Mouse (Mus musculus) right cerebral cortex, postnatal 36 days (tissue): ENCODE results near the gene Tmem189.
"Not testable (repeated sequence)": the region's sequence is repeated elsewhere in the genome, so short reads cannot be mapped to it uniquely, and the experiment has no call there.

Source experiments
- DNase-seq, 2 experiments: peaks; one replicate each; pipeline ENCODE4 v3.0.0; 2022; ENCODE audit warnings: low spot score in 2 of 2, mixed read lengths in 1 of 2

Gene Tmem189

DNA sequence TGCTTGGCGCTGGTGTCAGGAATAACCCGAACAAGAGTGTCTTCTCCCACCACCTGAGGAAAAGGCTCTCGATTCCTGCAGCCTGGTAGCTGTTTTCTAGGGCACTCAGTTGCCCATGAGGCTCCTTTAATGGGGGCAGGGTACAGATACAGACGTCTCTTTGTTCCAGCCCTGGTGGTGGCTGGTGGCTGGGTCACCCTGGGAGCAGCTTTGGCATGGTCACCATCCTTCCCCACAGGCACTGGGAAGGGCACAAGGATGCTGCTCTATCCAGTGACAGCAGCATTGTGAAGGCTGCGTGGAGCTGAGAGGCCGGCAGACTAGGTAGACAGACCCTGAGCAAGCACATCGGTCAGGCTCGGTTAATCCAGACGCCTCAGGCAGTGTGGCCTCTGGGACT, 38.0 kb downstream of the Tmem189 start:
- DNase-seq = no peak

DNA sequence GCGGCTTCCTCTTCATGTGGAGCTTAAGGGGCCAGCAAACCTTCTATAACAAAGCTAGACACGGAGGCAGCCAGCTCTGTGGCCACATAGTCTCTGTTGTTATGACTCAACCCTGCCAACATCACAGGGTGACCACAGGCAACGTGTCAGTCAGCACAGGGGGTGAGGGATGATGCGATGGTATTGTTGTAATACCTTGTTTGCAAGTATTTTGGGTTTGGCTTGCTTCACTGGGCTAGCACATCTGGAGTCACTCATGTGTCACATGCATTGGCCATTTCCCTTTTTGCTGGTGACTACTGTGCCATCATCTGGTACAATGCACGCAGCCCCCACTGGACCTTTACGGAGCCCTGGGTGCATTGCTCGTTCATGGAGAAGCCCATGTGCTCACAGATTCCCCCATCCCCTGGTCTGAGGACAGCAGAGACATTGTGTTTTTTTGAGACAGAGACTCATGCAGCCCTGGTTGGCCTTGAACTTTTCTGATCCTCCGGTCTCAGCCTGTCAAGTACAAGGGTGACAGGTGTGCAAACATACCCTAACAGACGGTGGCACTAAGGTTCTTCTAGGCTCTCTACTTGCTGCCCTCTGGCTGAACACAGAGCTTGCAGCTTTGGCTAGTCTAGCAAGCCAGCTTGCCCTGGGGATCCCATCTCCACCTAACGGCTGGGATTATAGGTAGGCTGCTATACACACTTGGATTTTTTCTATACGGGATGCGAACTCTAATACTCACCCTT, 40.2 kb downstream of the Tmem189 start:
- no peak for DNase-seq

DNA sequence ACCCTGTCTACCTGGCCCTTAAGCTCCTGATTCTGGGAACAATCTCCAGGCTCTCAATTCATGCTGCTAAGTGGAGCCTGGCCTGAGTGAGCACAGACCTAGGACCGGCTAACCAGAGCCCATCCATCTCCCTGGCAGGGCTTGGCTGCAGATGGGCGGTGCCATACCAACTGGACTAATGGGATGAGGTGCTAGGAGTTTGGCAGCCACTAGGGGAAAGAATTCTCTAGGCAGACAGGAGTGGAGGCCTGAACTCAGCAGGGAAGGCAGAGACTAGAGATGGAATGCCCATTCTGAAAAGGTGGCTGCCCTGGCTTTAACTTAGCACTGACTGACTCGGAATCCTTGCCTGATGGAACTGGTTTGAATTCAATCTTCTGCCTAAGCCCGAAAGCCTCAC, 43.2 kb downstream of the Tmem189 start:
- no peak for DNase-seq

DNA sequence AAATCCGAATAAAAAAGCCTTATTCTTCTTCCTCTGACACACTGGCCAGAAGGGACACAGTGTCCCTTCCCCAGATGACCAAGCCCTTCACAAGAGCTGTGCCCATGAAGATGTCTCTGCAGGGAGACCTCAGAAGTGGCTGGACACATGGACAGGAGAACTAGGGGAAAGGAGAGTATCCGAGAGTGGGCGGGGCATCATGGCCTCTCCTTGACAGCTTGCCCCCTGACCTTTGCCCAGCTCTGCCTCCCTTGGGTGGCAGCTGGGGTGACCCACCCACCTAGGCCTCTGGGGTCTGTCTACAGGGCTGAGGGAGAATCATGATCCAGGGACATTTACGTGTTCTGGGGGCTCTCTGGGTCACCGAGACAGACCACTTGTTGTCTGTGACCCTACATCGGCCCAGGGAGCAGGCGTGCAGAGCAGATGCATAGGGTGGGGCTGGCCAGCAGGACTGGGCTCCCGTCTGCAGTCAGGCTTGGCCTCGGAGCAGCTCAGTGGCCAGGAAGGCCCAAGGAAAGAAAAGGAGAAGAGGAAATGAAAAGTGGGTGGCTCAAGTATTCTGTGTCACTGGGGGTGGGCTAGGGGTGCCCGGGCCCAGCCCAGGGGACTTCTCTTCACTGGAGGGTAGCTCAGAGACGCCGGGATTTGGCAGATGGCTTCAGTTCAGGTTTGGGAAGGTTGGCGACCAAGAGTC, 46.1 kb downstream of the Tmem189 start:
- not testable (repeated sequence) for DNase-seq

DNA sequence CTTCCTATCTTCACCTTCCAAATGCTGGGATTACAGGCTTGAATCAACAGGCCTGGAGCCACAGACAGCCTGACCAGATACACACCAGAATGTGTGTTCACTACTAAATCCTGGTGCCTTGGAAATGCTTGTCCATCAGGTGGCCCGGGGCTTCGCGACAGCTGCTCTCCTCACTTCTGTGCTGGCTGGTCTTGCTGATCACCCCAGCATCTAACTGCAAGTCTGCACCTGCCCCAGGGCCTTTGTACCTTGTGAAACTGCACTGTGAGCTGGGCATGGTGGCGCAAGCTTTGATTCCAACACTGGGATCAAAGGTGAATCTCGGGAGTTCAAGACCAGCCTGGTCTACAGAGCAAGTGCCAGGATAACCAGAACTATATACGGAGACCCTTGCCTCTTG, 47.5 kb downstream of the Tmem189 start:
- DNase-seq = no peak

DNA sequence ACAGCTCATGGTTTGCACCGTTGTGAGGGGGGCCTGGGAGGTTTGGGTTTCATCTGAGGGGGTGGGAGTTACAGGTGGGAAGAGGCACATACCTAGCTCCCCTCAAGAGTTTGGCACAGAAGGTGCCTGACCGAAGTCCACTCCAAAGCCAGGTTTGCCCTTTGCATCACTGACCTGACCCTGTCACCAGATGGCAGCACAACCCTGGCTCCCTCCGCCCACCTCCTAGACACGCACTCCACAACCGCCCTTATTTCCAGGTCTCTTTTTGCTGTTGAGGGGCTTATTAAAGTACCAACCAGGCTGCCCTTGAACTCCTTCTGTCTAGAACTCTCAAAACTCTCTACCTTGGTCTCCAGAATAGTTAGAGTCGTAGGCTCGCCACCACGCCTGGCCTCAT, 48.3 kb downstream of the Tmem189 start:
- no peak for DNase-seq

DNA sequence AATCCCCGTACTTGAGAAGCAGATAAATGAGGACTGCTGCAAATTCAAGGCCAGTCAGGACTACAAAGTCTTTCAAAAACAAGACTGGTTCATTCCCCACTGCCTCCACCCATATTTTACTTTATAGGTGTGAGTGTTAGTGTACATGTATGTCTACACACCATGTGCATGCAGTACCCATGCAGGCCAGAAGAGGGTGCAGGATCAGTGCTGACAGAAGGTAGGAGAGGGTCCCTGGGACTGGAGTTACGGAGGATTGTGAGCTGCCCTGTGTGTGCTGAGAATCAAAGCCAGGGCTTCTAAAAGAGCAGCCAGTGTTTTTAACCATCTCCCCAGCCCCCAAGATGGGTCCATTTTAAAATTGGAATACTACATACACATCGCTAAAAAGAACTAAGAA, 49.3 kb downstream of the Tmem189 start:
- no peak for DNase-seq

DNA sequence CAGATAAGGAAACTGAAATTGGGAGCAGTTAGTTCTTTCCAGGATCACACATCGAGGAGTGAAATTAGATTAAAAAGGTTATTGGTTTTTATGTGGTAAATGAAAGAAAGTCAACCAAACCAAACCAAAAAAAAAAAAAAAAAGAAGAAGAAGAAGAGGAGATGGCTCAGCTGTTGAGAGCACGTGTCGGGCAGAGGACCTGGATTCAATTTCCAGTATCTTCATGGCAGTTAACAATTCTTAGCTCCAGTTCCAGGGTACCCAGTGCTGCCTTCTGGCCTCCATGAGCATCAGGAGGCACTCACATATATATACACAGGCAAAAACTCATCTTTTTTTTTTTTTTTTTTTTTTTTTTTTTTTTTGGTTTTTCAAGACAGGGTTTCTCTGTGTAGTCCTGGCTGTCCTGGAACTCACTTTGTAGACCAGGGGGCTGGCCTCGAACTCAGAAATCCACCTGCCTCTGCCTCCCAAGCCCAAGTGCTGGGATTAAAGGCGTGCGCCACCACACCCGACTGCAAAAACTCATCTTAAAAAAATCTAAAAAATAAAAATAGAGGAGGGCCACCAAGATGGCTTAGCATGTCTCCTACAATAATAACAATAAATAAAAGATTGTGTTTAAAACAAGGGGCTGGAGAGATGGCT, 54.6 kb downstream of the Tmem189 start:
- DNase-seq = no peak

DNA sequence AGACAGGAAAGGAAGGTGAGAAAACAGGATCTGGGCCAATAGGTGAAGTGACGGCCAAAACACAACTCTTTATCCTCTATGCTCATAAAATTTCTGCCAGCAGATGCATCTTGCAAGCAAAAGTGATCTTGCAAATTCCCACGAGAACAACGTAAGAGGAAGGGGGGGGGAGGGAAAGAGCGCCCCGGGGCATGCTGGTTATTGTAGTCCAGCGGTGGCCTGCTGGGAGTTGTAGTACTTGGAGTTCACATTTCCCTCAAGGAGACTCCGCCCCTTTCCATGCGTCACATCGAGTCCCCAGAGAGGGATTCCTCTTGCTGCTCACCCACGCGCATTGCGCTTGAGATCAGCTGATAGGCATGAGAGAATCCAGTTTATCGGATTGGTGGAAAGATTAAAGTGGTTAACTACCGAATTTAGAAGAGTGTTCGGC, 55.3 kb downstream of the Tmem189 start:
- peak; percentile 98 to 99 for DNase-seq

DNA sequence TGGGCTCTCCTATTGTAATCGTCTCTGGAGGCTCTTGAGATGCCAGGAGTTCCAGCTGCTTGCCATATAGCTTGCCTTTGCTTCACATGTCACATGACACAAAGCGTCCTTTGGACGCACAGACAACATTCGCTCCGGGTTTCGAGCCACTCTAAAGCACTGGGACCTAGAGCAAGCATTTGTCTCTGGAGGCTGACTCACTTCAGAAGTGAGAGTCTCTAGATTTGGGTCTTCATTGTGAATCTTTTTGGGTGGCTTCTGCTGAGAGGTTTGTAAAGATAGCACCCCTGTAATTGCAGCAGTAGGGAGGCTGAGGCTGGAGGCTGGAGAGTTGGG, 56.1 kb downstream of the Tmem189 start:
- no peak for DNase-seq

DNA sequence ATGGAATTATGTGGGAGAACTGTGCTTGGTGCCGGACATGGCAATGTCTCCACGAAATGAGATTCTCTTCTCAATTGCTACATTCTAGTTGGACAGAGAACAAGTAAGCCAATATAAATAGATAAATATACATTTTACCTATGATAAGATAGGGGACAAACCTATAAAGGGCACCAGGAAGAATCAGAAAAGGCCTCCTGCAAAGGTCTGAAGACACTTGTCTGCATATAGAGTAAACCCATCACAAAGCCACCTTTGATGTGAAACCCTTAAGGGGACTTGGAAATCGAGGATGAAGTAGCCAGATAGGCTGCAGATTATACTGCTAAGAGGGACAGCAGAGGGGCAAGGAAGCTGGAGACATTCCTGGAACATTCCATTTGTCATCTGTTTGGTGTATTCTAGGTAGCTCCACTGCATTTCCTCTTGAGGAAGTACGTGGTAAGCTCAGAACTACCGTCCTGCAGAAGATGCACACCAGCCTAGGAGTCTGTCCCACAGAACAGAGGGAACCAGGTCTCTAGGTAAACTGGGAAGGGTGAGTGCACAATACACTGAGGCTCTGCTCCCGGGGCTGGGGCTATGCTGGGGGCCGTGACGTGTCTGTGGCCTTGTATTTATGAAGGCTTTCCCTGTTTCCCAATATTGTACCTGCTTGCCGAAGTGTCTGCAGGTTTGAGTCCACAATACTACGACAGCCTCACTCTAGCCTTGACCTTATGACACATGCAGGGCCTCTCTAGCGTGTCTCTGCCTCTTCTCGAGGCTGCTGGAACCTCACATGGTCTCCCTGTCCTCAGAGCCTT, 56.7 kb downstream of the Tmem189 start:
- DNase-seq = no peak

DNA sequence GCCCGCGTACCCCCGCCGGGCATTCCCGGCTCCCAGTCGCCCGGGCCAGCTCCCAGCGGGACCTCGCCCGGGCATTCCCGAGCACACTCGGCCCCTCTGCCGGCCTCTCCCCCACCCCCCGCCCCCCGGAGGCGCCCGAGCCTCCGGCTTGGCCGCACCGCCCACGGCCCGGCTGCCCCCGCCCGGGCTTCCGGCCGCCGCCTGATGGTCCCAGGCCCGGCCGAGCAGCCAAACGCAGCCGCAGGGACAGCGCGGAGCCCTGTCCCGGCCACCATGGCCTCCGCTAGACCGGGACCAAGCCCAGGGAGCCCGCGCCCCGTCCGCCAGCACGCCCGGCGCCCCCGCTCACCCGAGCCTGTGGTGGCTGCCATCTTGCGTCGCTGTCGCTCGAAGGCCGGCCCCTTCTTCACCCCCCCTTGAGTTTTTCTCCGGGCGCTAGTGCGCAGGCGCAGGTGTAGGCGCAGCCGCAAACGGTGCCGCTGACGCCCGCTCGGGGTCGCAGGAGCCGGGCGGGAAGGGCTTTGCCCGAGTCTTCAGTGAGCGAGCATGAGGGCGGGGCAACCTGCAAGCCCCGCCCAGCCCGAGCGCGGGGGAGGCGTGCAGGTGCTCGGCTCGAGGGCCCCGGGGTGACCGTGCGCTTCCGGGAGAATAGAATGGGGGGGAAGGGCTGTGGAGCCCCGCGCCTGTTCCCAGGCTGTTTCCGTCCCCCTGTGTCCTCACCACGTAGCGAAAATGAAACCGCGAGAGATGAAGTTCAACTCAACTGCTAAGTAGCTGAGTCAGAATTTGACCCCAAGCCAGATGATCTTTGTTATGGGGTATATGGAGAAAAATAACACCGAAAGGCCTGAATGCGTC, 57.8 kb downstream of the Tmem189 start, which contains the start of gene Ube2v1:
Gene Ube2v1 (minus strand): TSS at position 505 of the 858 bp plus-strand sequence.
- DNase-seq = peak; percentile 93 to 95

DNA sequence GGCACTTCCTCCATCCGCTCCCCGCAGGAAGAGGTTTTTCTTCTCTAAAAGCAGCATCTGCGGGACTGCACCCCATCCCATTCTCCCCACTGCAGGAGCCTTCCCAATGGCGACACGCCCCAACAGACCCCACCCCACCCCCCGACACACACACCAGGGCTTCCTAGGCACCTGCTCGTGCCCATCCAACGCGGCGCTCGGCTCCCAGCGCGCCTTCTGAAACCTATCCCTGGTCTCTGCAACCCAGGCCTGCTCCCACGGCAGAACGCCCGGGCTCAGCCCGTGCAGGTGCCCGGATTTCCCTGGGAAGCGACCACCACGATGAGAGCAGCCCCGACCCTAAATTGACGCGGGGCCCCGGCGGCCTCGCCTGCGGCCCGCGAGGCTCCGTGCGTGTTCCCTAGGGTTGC, 58.4 kb downstream of the Tmem189 start:
- no peak for DNase-seq

DNA sequence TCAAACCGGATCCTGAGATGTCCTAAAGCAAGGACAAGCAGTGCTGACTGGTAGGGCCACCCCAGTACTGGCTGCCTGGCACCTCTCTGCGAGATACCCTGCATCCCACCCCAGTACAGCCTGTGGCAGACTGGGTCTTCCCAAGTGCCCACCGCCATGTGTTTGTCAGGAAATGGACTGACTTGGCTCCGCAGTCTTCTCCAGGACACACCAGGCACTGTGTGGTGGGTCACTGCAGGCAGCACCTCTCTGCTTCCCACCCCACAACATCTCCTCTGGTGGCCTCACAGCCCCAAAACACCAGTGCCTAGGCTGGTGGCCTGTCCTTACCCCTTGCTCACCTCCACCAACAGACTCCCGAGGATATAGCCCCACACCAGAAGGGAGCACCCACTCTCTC, 59.2 kb downstream of the Tmem189 start:
- DNase-seq = no peak

DNA sequence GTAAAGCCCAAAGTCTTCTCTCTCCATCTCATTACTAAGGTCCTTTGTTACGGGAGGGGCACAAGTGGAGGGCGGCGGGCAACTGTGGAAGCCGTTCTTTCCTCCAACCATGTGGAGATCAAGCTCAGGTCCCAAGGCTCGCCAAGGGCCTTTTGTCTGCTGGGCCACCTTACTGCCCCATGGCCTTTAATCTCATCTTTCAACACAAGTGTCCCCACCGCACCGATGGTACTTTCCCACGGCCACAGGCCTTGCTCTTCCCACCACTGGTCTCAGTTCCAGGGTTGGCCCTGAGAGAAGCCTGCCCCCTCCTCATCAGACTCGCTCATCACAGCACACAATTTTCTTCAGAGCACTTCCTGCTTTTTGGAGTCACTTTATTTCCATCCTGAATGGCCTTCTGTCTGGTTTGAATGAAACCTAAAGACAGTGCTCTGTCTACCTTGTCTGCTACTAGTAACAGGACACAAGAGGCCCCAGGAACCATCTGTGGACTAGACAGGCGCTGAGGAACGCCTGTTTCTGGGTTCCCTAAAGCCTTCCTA, 59.9 kb downstream of the Tmem189 start:
- no peak for DNase-seq

DNA sequence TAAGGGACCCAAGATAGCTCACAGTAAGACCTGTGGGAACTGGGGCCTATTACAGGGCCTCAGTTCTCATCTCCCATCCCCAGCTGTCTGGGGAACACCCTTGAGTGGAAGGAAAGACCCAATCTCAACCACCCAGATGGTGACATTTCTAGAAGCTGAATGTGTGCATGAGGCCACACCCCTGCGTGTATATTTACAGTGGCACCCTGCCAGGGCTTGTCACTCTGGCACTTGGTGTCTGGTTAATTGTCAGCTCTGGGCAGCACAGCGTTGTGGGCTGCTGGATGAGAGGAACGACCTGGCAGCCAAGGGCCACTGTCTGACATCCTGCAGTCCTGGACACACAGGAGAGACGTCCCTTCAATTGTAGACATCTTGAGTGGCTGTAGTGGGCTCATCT, 60.8 kb downstream of the Tmem189 start:
- no peak for DNase-seq

DNA sequence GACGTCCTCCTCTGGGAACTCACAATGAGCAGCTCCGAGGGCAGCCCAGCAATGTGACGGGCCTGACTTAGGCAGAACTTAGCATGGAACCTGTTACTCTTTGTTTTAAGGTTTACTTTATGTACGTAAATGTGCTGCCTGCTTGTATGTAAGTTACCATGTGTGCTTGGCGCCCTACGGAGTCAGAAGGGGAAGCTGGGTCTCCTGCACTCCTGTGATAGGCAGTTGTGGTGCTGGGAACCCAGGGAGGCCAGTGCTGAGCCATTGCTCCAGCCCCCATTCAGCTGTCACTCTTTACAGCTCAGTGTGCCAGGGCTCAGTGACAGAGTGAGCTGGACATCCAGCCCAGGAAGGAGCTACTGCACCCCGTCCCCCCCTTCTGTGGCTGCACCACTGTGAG, 62.6 kb downstream of the Tmem189 start:
- no peak for DNase-seq

DNA sequence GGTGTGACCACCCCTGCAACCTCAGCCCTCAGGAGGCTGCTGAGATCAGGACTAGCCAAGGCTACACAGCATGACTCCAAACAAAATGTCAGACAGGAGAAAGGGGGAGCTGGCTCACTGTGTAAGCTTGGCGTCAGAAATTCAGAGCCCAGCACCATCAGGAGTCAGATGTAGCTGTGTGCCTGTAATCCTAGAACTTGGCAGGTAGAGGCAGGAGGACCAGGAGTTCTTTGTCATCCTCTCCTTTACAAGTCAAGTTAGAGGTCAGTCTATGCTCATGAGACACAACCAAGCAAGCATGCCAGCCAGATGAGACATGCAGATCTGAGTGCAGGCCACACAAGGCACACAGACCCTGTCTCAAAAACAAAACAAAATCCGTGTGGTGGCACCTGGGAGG, 64.0 kb downstream of the Tmem189 start:
- no peak for DNase-seq

DNA sequence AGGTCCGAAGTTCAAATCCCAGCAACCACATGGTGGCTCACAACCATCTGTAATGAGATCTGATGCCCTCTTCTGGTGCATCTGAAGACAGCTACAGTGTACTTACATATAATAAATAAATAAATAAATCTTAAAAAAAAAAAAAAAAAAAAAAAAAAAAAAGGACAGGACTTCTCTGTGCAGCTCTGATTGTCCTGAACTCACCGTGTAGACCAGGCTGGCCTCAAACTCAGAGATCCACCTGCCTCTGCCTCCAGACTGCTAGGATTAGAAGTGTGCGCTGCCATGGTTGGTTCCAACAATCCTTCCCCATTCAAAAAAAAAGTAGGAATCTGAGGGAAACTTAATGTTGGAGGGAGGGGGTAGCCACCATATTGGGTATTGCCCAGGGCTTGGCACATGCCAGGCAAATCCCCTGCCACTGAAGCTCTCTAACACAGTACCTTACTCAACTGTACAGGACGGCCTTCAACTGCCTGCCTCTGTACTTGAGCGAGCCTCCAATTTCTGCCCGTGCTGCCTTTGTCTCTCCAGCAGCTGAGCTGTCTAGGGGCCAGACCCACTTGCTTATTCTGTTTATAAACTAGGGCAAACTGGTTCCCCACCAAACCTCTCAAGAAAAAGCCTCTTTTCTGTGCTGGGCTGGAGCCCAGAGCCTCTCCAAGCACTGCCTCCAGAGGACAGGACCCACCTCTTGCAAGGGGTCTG, 65.1 kb downstream of the Tmem189 start:
- no peak for DNase-seq

DNA sequence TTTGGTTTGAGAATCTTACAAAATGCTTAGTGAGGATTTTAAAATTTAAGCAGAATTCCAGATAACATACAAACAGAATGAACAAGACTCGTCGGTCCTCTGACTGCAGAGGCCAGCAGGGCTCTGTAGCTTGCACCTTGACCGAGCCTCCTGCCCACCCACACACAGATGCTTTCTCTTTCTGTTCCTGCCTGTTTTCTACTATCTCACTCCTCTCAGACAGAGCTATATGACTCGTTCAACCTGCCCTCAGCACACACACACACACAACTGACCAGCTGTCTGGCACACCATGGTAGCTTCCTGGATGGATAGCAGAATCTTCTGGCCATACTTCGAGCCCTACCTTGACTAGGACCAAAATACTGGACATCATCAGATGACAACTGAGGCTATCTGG, 66.7 kb downstream of the Tmem189 start:
- DNase-seq = no peak
